Mouse (Mus musculus) small intestine, adult 2 months (tissue): Measurements from ENCODE around the gene Mcoln3. TPM values are rescaled to one million over a fixed set of nuclear protein-coding genes. Genes with fewer than 3 reads are reported as not detected.

ENCODE experiments used
- H3K27ac ChIP-seq: fragments of 200-500 bp; 2 replicates; pipeline ENCODE4 v1.5.1; 2012; ENCODE audit warnings: low read depth, low read length, control low read depth, inconsistent platforms; ENCODE audit not compliant: insufficient read depth
- H3K27me3 ChIP-seq: fragments of 200-500 bp; 2 replicates; pipeline ENCODE4 v1.6.1; 2012; ENCODE audit warnings: mild to moderate bottlenecking, moderate library complexity, low read length, inconsistent platforms; ENCODE audit not compliant: control insufficient read depth, insufficient read depth
- H3K36me3 ChIP-seq: fragments of 200-500 bp; 2 replicates; pipeline ENCODE4 v1.6.1; 2012; ENCODE audit warnings: mild to moderate bottlenecking, low read length, control low read depth, inconsistent platforms; ENCODE audit not compliant: control insufficient read depth, insufficient read depth
- H3K4me1 ChIP-seq: fragments of 200-500 bp; 2 replicates; pipeline ENCODE4 v1.6.1; 2012; ENCODE audit warnings: low read length, inconsistent platforms, mixed read lengths; ENCODE audit not compliant: control insufficient read depth, insufficient read depth, insufficient read length
- H3K4me3 ChIP-seq: fragments of 200-500 bp; 2 replicates; pipeline ENCODE4 v1.5.1; 2012; ENCODE audit warnings: low read depth, mild to moderate bottlenecking, control low read depth, inconsistent platforms, low read length, moderate library complexity
- CTCF ChIP-seq: fragments of 200-500 bp; IDR thresholded peaks from 2 replicates; pipeline ENCODE4 v1.5.1; 2012; ENCODE audit warnings: low read depth, mild to moderate bottlenecking, control low read depth, inconsistent platforms, low read length, moderate library complexity, mixed read lengths; ENCODE audit not compliant: insufficient replicate concordance, insufficient read length; ENCODE audit errors: extremely low read depth
- POLR2A ChIP-seq: fragments of 200-500 bp; IDR thresholded peaks from 2 replicates; pipeline ENCODE4 v1.6.1; 2012; ENCODE audit warnings: low read depth, mild to moderate bottlenecking, control low read depth, inconsistent platforms, low read length, moderate library complexity
- WGBS: fragments of 180-500 bp; shearing (Covaris S2); methylation state at CpG from one replicate; pipeline ENCODE4 v1.1.7; 2018; 5-methylcytosine and 5-hydroxymethylcytosine counted together
- polyA plus RNA-seq: library from polyadenylated mRNA; depleted of rRNA; stranded (reverse); fragments of >200 nt; gene quantifications from 2 replicates; pipeline ENCODE4 v1.2.3, GENCODE M21; 2012

Gene Mcoln3
- polyA plus RNA-seq, 1 experiment = 0.25 TPM

GRCm38 (mm10) chr3:146135417-146135816 is 18.2 kb downstream of the Mcoln3 start:
- Histone ChIP-seq H3K4me1 (peaks cover 5% of the 10 kb centered on the region; the same call in 1 of the 2 replicates), H3K4me3 (no peak overlapping the region), H3K27ac (no peak overlapping the region), H3K27me3 (no peaks in the 10 kb centered on the region), H3K36me3 (no peaks in the 10 kb centered on the region)
- 84% methylated on average over 2 of the region's 2 CpGs for WGBS
- no peak for TF ChIP-seq POLR2A
- no peak for TF ChIP-seq CTCF

DNA sequence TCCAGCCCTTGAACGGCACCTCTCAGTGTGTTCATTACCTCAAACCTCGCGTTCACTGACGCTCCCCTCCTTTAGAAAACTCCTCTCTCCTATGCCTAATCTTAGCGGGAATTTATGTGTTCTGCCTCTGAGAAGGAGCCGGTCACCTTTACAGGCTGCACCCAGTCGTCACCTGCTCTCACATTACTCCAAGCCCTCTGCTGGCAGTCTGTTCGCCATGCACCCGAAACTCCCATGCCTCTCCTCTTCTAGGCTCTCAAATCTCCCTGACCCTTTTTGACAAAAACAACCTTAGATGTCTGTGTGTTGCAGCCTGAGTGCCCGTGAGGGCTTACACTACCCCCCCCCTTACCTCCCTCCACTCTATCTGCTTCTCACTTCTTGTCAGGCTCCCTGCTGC is 19.2 kb downstream of the Mcoln3 start:
- peaks cover 5% of the 10 kb centered on the region; the same call in 1 of the 2 replicates for H3K4me1 ChIP-seq
- no peaks in the 10 kb centered on the region for H3K27me3 ChIP-seq
- peak; percentile 60; the same call in 1 of the 2 replicates for TF ChIP-seq CTCF
- TF ChIP-seq POLR2A = no peak
- WGBS = 34% methylated on average over 10 of the region's 10 CpGs
- H3K27ac ChIP-seq = no peak overlapping the region
- H3K36me3 ChIP-seq = no peaks in the 10 kb centered on the region
- no peak overlapping the region for H3K4me3 ChIP-seq

GRCm38 (mm10) chr3:146140276-146140675 is 23.0 kb downstream of the Mcoln3 start:
- Histone ChIP-seq H3K27me3 (no peaks in the 10 kb centered on the region), H3K4me1 (no peaks in the 10 kb centered on the region), H3K4me3 (no peak overlapping the region), H3K36me3 (no peaks in the 10 kb centered on the region), H3K27ac (no peak overlapping the region)
- no peak for TF ChIP-seq POLR2A
- no peak for TF ChIP-seq CTCF
- 93% methylated on average over 7 of the region's 7 CpGs for WGBS

GRCm38 (mm10) chr3:146142523-146142922 is 25.3 kb downstream of the Mcoln3 start:
- no peaks in the 10 kb centered on the region for H3K36me3 ChIP-seq
- no peaks in the 10 kb centered on the region for H3K4me1 ChIP-seq
- 81% methylated on average over 7 of the region's 7 CpGs for WGBS
- no peaks in the 10 kb centered on the region for H3K27me3 ChIP-seq
- H3K4me3 ChIP-seq = no peak overlapping the region
- no peak overlapping the region for H3K27ac ChIP-seq
- TF ChIP-seq CTCF = no peak
- no peak for TF ChIP-seq POLR2A

DNA sequence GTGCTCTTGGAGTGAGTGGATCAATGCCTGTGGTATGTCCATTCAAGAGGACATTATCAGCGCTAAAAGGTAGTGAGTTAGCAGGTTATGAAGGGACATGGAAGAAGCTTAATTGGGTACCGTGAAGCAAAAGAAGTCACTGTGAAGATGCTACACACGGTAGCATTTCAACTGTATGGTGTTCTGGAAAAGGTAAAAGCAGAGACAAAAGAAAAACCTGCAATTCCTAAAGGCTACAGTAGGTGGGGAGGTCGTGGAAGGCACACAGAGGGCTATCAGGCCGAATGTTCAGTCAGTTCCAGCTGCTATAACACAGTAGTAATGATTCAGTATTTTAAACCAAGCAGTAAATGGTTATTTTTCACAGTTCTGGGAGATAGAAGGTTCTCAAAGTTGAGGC is 28.3 kb downstream of the Mcoln3 start:
- Histone ChIP-seq H3K4me3 (no peak overlapping the region), H3K36me3 (no peaks in the 10 kb centered on the region), H3K27me3 (no peaks in the 10 kb centered on the region), H3K4me1 (no peaks in the 10 kb centered on the region), H3K27ac (no peak overlapping the region)
- TF ChIP-seq POLR2A = no peak
- peak; percentile 35; the same call in 1 of the 2 replicates for TF ChIP-seq CTCF
- 42% methylated on average over 5 of the region's 5 CpGs for WGBS

GRCm38 (mm10) chr3:146146131-146146530 is 28.9 kb downstream of the Mcoln3 start:
- Histone ChIP-seq H3K4me1 (peaks cover 1% of the 10 kb centered on the region; the same call in 1 of the 2 replicates), H3K27ac (no peak overlapping the region), H3K4me3 (no peak overlapping the region), H3K27me3 (no peaks in the 10 kb centered on the region), H3K36me3 (no peaks in the 10 kb centered on the region)
- WGBS = 50% methylated on average over 5 of the region's 5 CpGs
- TF ChIP-seq POLR2A (no peak), CTCF (no peak)

- peak within 1 kb of the TSS; percentile 82 for H3K27ac ChIP-seq
- TF ChIP-seq POLR2A (no peak), CTCF (no peak)
- 12% methylated on average over 34 of the region's 34 CpGs for WGBS
These were observed 32.2 kb downstream of the Mcoln3 start, which contains the start of gene Mcoln2 for GRCm38 (mm10) chr3:146149156-146150057. Gene Mcoln2 (plus strand): TSS chr3:146149833.

More at GRCm38 (mm10) chr3:146149156-146150057, 32.2 kb downstream of the Mcoln3 start, which contains the start of gene Mcoln2:
- no peaks in the 10 kb centered on the region for H3K27me3 ChIP-seq
- peak within 1 kb of the TSS; percentile 78 for H3K4me3 ChIP-seq
- H3K4me1 ChIP-seq = peaks cover 6% of the 10 kb centered on the region; the same call in 1 of the 2 replicates
- no peaks in the 10 kb centered on the region for H3K36me3 ChIP-seq
